Mouse (Mus musculus) lung, adult 18-20 months (tissue): Measurements from ENCODE around the gene Fat4.
A peak's percentile ranks its signal among the peaks of the same experiment; 100 is the strongest.

Experiments used
- DNase-seq, 2 experiments: peaks; one replicate each; pipeline ENCODE4 v3.0.0; 2022; ENCODE audit warnings: mixed read lengths in 2 of 2

The Fat4 gene

GRCm38 (mm10) chr3:38886890-38887355, at the start of gene Fat4:
Gene Fat4 (plus strand): TSS chr3:38886940.
- no peak for DNase-seq

GRCm38 (mm10) chr3:38839438-38839837, 47.3 kb upstream of the Fat4 start:
- peak in 1 of 2 experiments; percentile 7 for DNase-seq

- DNase-seq: no peak
Measured at GRCm38 (mm10) chr3:38843000-38843538, 43.7 kb upstream of the Fat4 start.

GRCm38 (mm10) chr3:38846602-38847382, 39.9 kb upstream of the Fat4 start:
- no peak for DNase-seq

- DNase-seq: no peak
Measured at GRCm38 (mm10) chr3:38849077-38849476, 37.7 kb upstream of the Fat4 start.

- peak in 1 of 2 experiments; percentile 58 for DNase-seq
Measured at GRCm38 (mm10) chr3:38849536-38849935, 37.2 kb upstream of the Fat4 start.

GRCm38 (mm10) chr3:38853650-38854049, 33.1 kb upstream of the Fat4 start:
- DNase-seq: no peak

- no peak for DNase-seq
Measured at GRCm38 (mm10) chr3:38860683-38861082, 26.1 kb upstream of the Fat4 start.

GRCm38 (mm10) chr3:38871291-38871690, 15.4 kb upstream of the Fat4 start:
- DNase-seq: no peak

- no peak for DNase-seq
Measured at GRCm38 (mm10) chr3:38875872-38876271, 10.9 kb upstream of the Fat4 start.

GRCm38 (mm10) chr3:38876706-38877105, 10.0 kb upstream of the Fat4 start:
- no peak for DNase-seq

- peak; percentile 14 to 32 for DNase-seq
Measured at GRCm38 (mm10) chr3:38882778-38883177, 4.0 kb upstream of the Fat4 start.

- DNase-seq: no peak
Measured at GRCm38 (mm10) chr3:38883676-38884075, 3.1 kb upstream of the Fat4 start.

- peak; percentile 69 to 77 for DNase-seq
Measured at GRCm38 (mm10) chr3:38884276-38884675, 2.5 kb upstream of the Fat4 start.

GRCm38 (mm10) chr3:38884919-38885418, 1.8 kb upstream of the Fat4 start:
- DNase-seq: no peak

GRCm38 (mm10) chr3:38885481-38886001, 1.2 kb upstream of the Fat4 start:
- DNase-seq: peak; percentile 86 to 88

- DNase-seq: peak in 1 of 2 experiments; percentile 11
Measured at GRCm38 (mm10) chr3:38886061-38886821, 499 bp upstream of the Fat4 start.

GRCm38 (mm10) chr3:38887381-38887991, 746 bp downstream of the Fat4 start:
- DNase-seq: peak; percentile 20 to 38

- peak; percentile 54 to 63 for DNase-seq
Measured at GRCm38 (mm10) chr3:38888111-38888510, 1.4 kb downstream of the Fat4 start.

- DNase-seq: no peak
Measured at GRCm38 (mm10) chr3:38892791-38893224, 6.1 kb downstream of the Fat4 start.

GRCm38 (mm10) chr3:38900839-38901238, 14.1 kb downstream of the Fat4 start:
- DNase-seq: no peak

- DNase-seq: no peak
Measured at GRCm38 (mm10) chr3:38906832-38907231, 20.1 kb downstream of the Fat4 start.
